Mouse (Mus musculus) lung, postnatal 0 days (tissue): ENCODE results near the gene Hsp90ab1.

Experiments used
- CTCF ChIP-seq: IDR thresholded peaks from 2 replicates; pipeline ENCODE4 v1.5.1; 2016; ENCODE audit warnings: antibody characterized with exemption, mild to moderate bottlenecking
- EP300 ChIP-seq: IDR thresholded peaks from 2 replicates; pipeline ENCODE4 v1.6.1; 2016; ENCODE audit warnings: antibody characterized with exemption, mild to moderate bottlenecking, control low read depth

DNA sequence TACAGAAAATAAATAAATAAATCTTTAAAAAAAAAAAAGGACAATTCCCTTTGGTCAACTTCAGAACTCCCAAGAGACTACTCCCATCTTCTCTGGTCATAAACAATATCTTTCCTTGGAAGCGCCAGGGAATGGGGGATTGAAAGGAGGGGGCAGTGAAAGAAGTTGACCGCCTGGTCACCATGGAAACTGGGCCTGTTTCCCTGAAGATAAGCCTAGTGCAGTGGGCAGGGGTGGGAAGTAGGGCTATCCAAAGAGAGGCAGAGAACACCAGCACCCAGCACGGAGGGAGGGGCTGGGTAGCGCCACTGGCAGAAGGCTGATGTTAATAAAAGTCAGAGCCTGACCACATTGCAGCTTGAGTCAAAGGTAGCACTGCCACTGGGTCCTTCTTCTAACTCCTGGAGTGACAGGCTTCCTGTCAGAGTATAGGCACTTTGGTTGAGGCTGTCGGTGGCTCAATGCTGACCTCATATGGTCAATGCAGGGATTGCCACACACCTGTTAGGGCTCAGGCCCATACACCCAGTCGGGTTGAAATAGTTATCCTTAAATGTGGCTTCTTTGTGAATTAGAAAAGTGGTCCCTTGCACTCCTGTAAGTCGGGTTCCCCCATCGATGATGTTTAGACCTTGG is 21.1 kb downstream of the Hsp90ab1 start:
- no peak for TF ChIP-seq EP300
- TF ChIP-seq CTCF = peak; percentile 93
